Mouse (Mus musculus) liver, postnatal 0 days (tissue): ENCODE measurements at regions not wholly inside any gene's neighbourhood (a gene's known extent, or its start where the extent isn't known, plus 50 kb on each side); places are given as distances from the start of the nearest gene placed in this dataset.

Source experiments
- ATAC-seq: fragments of 200-750 bp; cut with Nextera tagmentation; 2 replicates; pipeline ENCODE4 v1.8.0; 2017; ENCODE audit warnings: mild to moderate bottlenecking, moderate library complexity
- DNase-seq: peaks from one replicate; pipeline ENCODE4 v3.0.0-alpha.2; 2016
- H3K27ac ChIP-seq: fragments of 300-500 bp; sonication (generic); 2 replicates; pipeline ENCODE4 v1.5.1; 2014; ENCODE audit warnings: antibody characterized with exemption, moderate library complexity, mild to moderate bottlenecking, low read depth
- H3K27me3 ChIP-seq: fragments of 300-500 bp; sonication (generic); 2 replicates; pipeline ENCODE4 v1.6.1; 2014; ENCODE audit warnings: low read length, control low read depth, mixed read lengths; ENCODE audit not compliant: insufficient read depth
- H3K36me3 ChIP-seq: fragments of 300-500 bp; sonication (generic); replicated peaks from 2 replicates; pipeline ENCODE4 v1.6.1; 2014; ENCODE audit warnings: mild to moderate bottlenecking, control low read depth, low read length, moderate library complexity, mixed read lengths; ENCODE audit not compliant: insufficient read depth
- H3K4me1 ChIP-seq: fragments of 300-500 bp; sonication (generic); 2 replicates; pipeline ENCODE4 v1.6.1; 2014; ENCODE audit warnings: antibody characterized with exemption, mild to moderate bottlenecking, control low read depth; ENCODE audit not compliant: insufficient read depth
- H3K4me2 ChIP-seq: fragments of 300-500 bp; sonication (generic); 2 replicates; pipeline ENCODE4 v1.6.1; 2014; ENCODE audit warnings: low read depth, mild to moderate bottlenecking, low read length, moderate library complexity, mixed read lengths
- H3K4me3 ChIP-seq: fragments of 300-500 bp; sonication (generic); 2 replicates; pipeline ENCODE4 v1.5.1; 2014; ENCODE audit warnings: low read depth, low read length
- H3K9ac ChIP-seq: fragments of 300-500 bp; sonication (generic); replicated peaks from 2 replicates; pipeline ENCODE4 v1.6.1; 2014; ENCODE audit warnings: mild to moderate bottlenecking, moderate library complexity
- H3K9me3 ChIP-seq: fragments of 300-500 bp; sonication (generic); 2 replicates; pipeline ENCODE4 v1.6.1; 2016; ENCODE audit warnings: mild to moderate bottlenecking, control low read depth, low read length, mixed read lengths
- CTCF ChIP-seq: sonication (generic); IDR thresholded peaks from 2 replicates; pipeline ENCODE4 v1.5.1; 2016; ENCODE audit warnings: antibody characterized with exemption, low read depth
- EP300 ChIP-seq: IDR thresholded peaks from 2 replicates; pipeline ENCODE4 v1.6.1; 2016; ENCODE audit warnings: antibody characterized with exemption, low read depth, mild to moderate bottlenecking
- WGBS: fragments of 180-500 bp; shearing (Covaris S2); extraction: QIAGEN DNeasy Blood & Tissue Kit; methylation state at CpG from one replicate; pipeline ENCODE4 v1.1.7; 2014; ENCODE audit not compliant: insufficient replicate concordance; 5-methylcytosine and 5-hydroxymethylcytosine counted together

- Histone ChIP-seq H3K27me3 (no peaks in the 10 kb centered on the region), H3K4me1 (no peaks in the 10 kb centered on the region), H3K27ac (no peak overlapping the region), H3K4me3 (no peak overlapping the region), H3K4me2 (no peak overlapping the region), H3K36me3 (no peaks in the 10 kb centered on the region), H3K9ac (no peak overlapping the region), H3K9me3 (no peaks in the 10 kb centered on the region)
- DNase-seq (no peak), ATAC-seq (no peak)
- 79% methylated on average over 7 of the region's 7 CpGs for WGBS
- no peak for TF ChIP-seq EP300
- TF ChIP-seq CTCF, result no peak
These were observed 129.3 kb downstream of the Slc38a6 start for GRCm38 (mm10) chr12:73415856-73416366.

- no peaks in the 10 kb centered on the region for H3K27me3 ChIP-seq
- no peak overlapping the region for H3K4me3 ChIP-seq
- ATAC-seq, result no peak
- no peak overlapping the region for H3K27ac ChIP-seq
- no peaks in the 10 kb centered on the region for H3K4me1 ChIP-seq
- no peaks in the 10 kb centered on the region for H3K9me3 ChIP-seq
- 75% methylated on average over 15 of the region's 15 CpGs for WGBS
- no peak overlapping the region for H3K4me2 ChIP-seq
- no peaks in the 10 kb centered on the region for H3K36me3 ChIP-seq
- no peak for DNase-seq
- no peak overlapping the region for H3K9ac ChIP-seq
- TF ChIP-seq EP300 (no peak), CTCF (no peak)
These were observed 127.0 kb downstream of the Slc38a6 start for GRCm38 (mm10) chr12:73413439-73414196.

- TF ChIP-seq EP300, result no peak
- TF ChIP-seq CTCF, result no peak
- Histone ChIP-seq H3K4me2 (no peak overlapping the region), H3K4me1 (no peaks in the 10 kb centered on the region), H3K9ac (no peak overlapping the region), H3K36me3 (no peaks in the 10 kb centered on the region), H3K27me3 (no peaks in the 10 kb centered on the region), H3K27ac (no peak overlapping the region), H3K4me3 (no peak overlapping the region), H3K9me3 (no peaks in the 10 kb centered on the region)
- 67% methylated on average over 4 of the region's 4 CpGs for WGBS
- DNase-seq (no peak), ATAC-seq (no peak)
These were observed 125.9 kb downstream of the Slc38a6 start for GRCm38 (mm10) chr12:73412500-73412899.

GRCm38 (mm10) chr12:73410924-73411323 is 124.3 kb downstream of the Slc38a6 start:
- no peak for ATAC-seq
- 64% methylated on average over 7 of the region's 7 CpGs for WGBS

GRCm38 (mm10) chr12:73409481-73410085 is 123.0 kb downstream of the Slc38a6 start:
- no peaks in the 10 kb centered on the region for H3K27me3 ChIP-seq
- no peaks in the 10 kb centered on the region for H3K4me1 ChIP-seq
- no peak for TF ChIP-seq CTCF
- TF ChIP-seq EP300, result no peak
- no peak overlapping the region for H3K9ac ChIP-seq
- ATAC-seq, result no peak
- H3K27ac ChIP-seq, result no peak overlapping the region
- H3K36me3 ChIP-seq, result no peaks in the 10 kb centered on the region
- H3K4me2 ChIP-seq, result no peak overlapping the region
- no peaks in the 10 kb centered on the region for H3K9me3 ChIP-seq
- 80% methylated on average over 4 of the region's 4 CpGs for WGBS
- DNase-seq, result no peak
- H3K4me3 ChIP-seq, result no peak overlapping the region

More at GRCm38 (mm10) chr12:73410924-73411323, 124.3 kb downstream of the Slc38a6 start:
- TF ChIP-seq CTCF (no peak), EP300 (no peak)
- Histone ChIP-seq H3K9ac (no peak overlapping the region), H3K9me3 (no peaks in the 10 kb centered on the region), H3K4me3 (no peak overlapping the region), H3K4me1 (no peaks in the 10 kb centered on the region), H3K4me2 (no peak overlapping the region), H3K27me3 (no peaks in the 10 kb centered on the region), H3K36me3 (no peaks in the 10 kb centered on the region), H3K27ac (no peak overlapping the region)
- DNase-seq, result no peak

- 70% methylated on average over 7 of the region's 7 CpGs for WGBS
- H3K27ac ChIP-seq, result no peak overlapping the region
- TF ChIP-seq EP300 (no peak), CTCF (no peak)
- H3K9me3 ChIP-seq, result no peaks in the 10 kb centered on the region
- H3K4me1 ChIP-seq, result no peaks in the 10 kb centered on the region
- no peaks in the 10 kb centered on the region for H3K27me3 ChIP-seq
- H3K4me3 ChIP-seq, result no peak overlapping the region
- no peaks in the 10 kb centered on the region for H3K36me3 ChIP-seq
- no peak overlapping the region for H3K4me2 ChIP-seq
- no peak overlapping the region for H3K9ac ChIP-seq
- no peak for DNase-seq
- ATAC-seq, result no peak
These were observed 122.0 kb downstream of the Slc38a6 start for GRCm38 (mm10) chr12:73408614-73409013.
